Mouse (Mus musculus): ENCODE results near the gene Pdcd1. TPM values are rescaled to one million over a fixed set of nuclear protein-coding genes. Genes with fewer than 3 reads are reported as not detected.

Gene Pdcd1
- polyA plus RNA-seq, 1 experiment = not detected

GRCm38 (mm10) chr1:94081191-94081590, 28.8 kb upstream of the Pdcd1 start:
- no peaks in the 10 kb centered on the region for H3K79me2 ChIP-seq (ENCODE audit: control insufficient read depth, insufficient read depth)
- TF ChIP-seq MYOD1 (IDR thresholded peaks at IDR 0.05; ENCODE audit: control insufficient read depth in 1 of 3, insufficient read length in 2 of 3, low read depth in 2 of 3) (no peak), POLR2A (IDR thresholded peaks at IDR 0.05; ENCODE audit: insufficient read length, low read depth) (no peak), SRF (IDR thresholded peaks at IDR 0.05; ENCODE audit: control insufficient read depth, insufficient read length, low read depth) (no peak), TCF12 (IDR thresholded peaks at IDR 0.05; ENCODE audit: insufficient read depth, poor library complexity, severe bottlenecking) (no peak), TCF3 (IDR thresholded peaks at IDR 0.05; ENCODE audit: insufficient read length, low read depth) (no peak), POLR2AphosphoS2 (IDR thresholded peaks at IDR 0.05; ENCODE audit: insufficient read length, low read depth) (no peak), USF1 (IDR thresholded peaks at IDR 0.05; ENCODE audit: low read depth) (no peak), E2F4 (IDR thresholded peaks at IDR 0.05; ENCODE audit: insufficient read depth) (no peak), REST (IDR thresholded peaks at IDR 0.05; ENCODE audit: insufficient read depth, insufficient read length) (no peak), CEBPB (IDR thresholded peaks at IDR 0.05; ENCODE audit: insufficient read depth, poor library complexity, severe bottlenecking) (no peak), MAX (IDR thresholded peaks at IDR 0.05; ENCODE audit: low read depth) (no peak), MYOG (IDR thresholded peaks at IDR 0.05; ENCODE audit: control insufficient read depth in 1 of 3, insufficient read depth in 1 of 3, insufficient read length in 2 of 3, low read depth in 2 of 3) (no peak)
- no peak overlapping the region for H3K4me3 ChIP-seq
- no peak overlapping the region for H3K4me2 ChIP-seq (ENCODE audit: low read depth)
- H3ac ChIP-seq (ENCODE audit: control insufficient read depth, insufficient read length) = no peak overlapping the region
- H3K27me3 ChIP-seq (ENCODE audit: control insufficient read depth, insufficient read depth, insufficient read length) = peaks cover 26% of the 10 kb centered on the region
- H3K36me3 ChIP-seq (ENCODE audit: control insufficient read depth, insufficient read depth) = no peaks in the 10 kb centered on the region

GRCm38 (mm10) chr1:94080718-94081117, 28.4 kb upstream of the Pdcd1 start:
- no peak overlapping the region for H3ac ChIP-seq (ENCODE audit: control insufficient read depth, insufficient read length)
- no peak overlapping the region for H3K4me2 ChIP-seq (ENCODE audit: low read depth)
- H3K79me2 ChIP-seq (ENCODE audit: control insufficient read depth, insufficient read depth) = no peaks in the 10 kb centered on the region
- no peaks in the 10 kb centered on the region for H3K36me3 ChIP-seq (ENCODE audit: control insufficient read depth, insufficient read depth)
- TF ChIP-seq SRF (IDR thresholded peaks at IDR 0.05; ENCODE audit: control insufficient read depth, insufficient read length, low read depth) (no peak), MAX (IDR thresholded peaks at IDR 0.05; ENCODE audit: low read depth) (no peak), POLR2A (IDR thresholded peaks at IDR 0.05; ENCODE audit: insufficient read length, low read depth) (no peak), MYOG (IDR thresholded peaks at IDR 0.05; ENCODE audit: control insufficient read depth in 1 of 3, insufficient read depth in 1 of 3, insufficient read length in 2 of 3, low read depth in 2 of 3) (no peak), USF1 (IDR thresholded peaks at IDR 0.05; ENCODE audit: low read depth) (no peak), E2F4 (IDR thresholded peaks at IDR 0.05; ENCODE audit: insufficient read depth) (no peak), REST (IDR thresholded peaks at IDR 0.05; ENCODE audit: insufficient read depth, insufficient read length) (no peak), POLR2AphosphoS2 (IDR thresholded peaks at IDR 0.05; ENCODE audit: insufficient read length, low read depth) (no peak), CEBPB (IDR thresholded peaks at IDR 0.05; ENCODE audit: insufficient read depth, poor library complexity, severe bottlenecking) (no peak), TCF12 (IDR thresholded peaks at IDR 0.05; ENCODE audit: insufficient read depth, poor library complexity, severe bottlenecking) (no peak), MYOD1 (IDR thresholded peaks at IDR 0.05; ENCODE audit: control insufficient read depth in 1 of 3, insufficient read length in 2 of 3, low read depth in 2 of 3) (no peak), TCF3 (IDR thresholded peaks at IDR 0.05; ENCODE audit: insufficient read length, low read depth) (no peak)
- H3K4me3 ChIP-seq = no peak overlapping the region
- peaks cover 26% of the 10 kb centered on the region for H3K27me3 ChIP-seq (ENCODE audit: control insufficient read depth, insufficient read depth, insufficient read length)

- peaks cover 26% of the 10 kb centered on the region for H3K27me3 ChIP-seq (ENCODE audit: control insufficient read depth, insufficient read depth, insufficient read length)
- TF ChIP-seq MYOD1 (IDR thresholded peaks at IDR 0.05; ENCODE audit: control insufficient read depth in 1 of 3, insufficient read length in 2 of 3, low read depth in 2 of 3) (no peak), USF1 (IDR thresholded peaks at IDR 0.05; ENCODE audit: low read depth) (no peak), MAX (IDR thresholded peaks at IDR 0.05; ENCODE audit: low read depth) (no peak), TCF12 (IDR thresholded peaks at IDR 0.05; ENCODE audit: insufficient read depth, poor library complexity, severe bottlenecking) (no peak), SRF (IDR thresholded peaks at IDR 0.05; ENCODE audit: control insufficient read depth, insufficient read length, low read depth) (no peak), CEBPB (IDR thresholded peaks at IDR 0.05; ENCODE audit: insufficient read depth, poor library complexity, severe bottlenecking) (no peak), REST (IDR thresholded peaks at IDR 0.05; ENCODE audit: insufficient read depth, insufficient read length) (no peak), E2F4 (IDR thresholded peaks at IDR 0.05; ENCODE audit: insufficient read depth) (no peak), POLR2A (IDR thresholded peaks at IDR 0.05; ENCODE audit: insufficient read length, low read depth) (no peak), TCF3 (IDR thresholded peaks at IDR 0.05; ENCODE audit: insufficient read length, low read depth) (no peak), POLR2AphosphoS2 (IDR thresholded peaks at IDR 0.05; ENCODE audit: insufficient read length, low read depth) (no peak), MYOG (IDR thresholded peaks at IDR 0.05; ENCODE audit: control insufficient read depth in 1 of 3, insufficient read depth in 1 of 3, insufficient read length in 2 of 3, low read depth in 2 of 3) (no peak)
- H3K4me2 ChIP-seq (ENCODE audit: low read depth) = no peak overlapping the region
- no peak overlapping the region for H3K4me3 ChIP-seq
- no peaks in the 10 kb centered on the region for H3K36me3 ChIP-seq (ENCODE audit: control insufficient read depth, insufficient read depth)
- no peaks in the 10 kb centered on the region for H3K79me2 ChIP-seq (ENCODE audit: control insufficient read depth, insufficient read depth)
- no peak overlapping the region for H3ac ChIP-seq (ENCODE audit: control insufficient read depth, insufficient read length)
Measured at GRCm38 (mm10) chr1:94078835-94079440, 26.6 kb upstream of the Pdcd1 start.

GRCm38 (mm10) chr1:94078314-94078713, 26.0 kb upstream of the Pdcd1 start:
- H3K27me3 ChIP-seq (ENCODE audit: control insufficient read depth, insufficient read depth, insufficient read length) = peaks cover 26% of the 10 kb centered on the region
- TF ChIP-seq POLR2A (IDR thresholded peaks at IDR 0.05; ENCODE audit: insufficient read length, low read depth) (no peak), TCF3 (IDR thresholded peaks at IDR 0.05; ENCODE audit: insufficient read length, low read depth) (no peak), POLR2AphosphoS2 (IDR thresholded peaks at IDR 0.05; ENCODE audit: insufficient read length, low read depth) (no peak), REST (IDR thresholded peaks at IDR 0.05; ENCODE audit: insufficient read depth, insufficient read length) (no peak), MAX (IDR thresholded peaks at IDR 0.05; ENCODE audit: low read depth) (no peak), MYOD1 (IDR thresholded peaks at IDR 0.05; ENCODE audit: control insufficient read depth in 1 of 3, insufficient read length in 2 of 3, low read depth in 2 of 3) (no peak), USF1 (IDR thresholded peaks at IDR 0.05; ENCODE audit: low read depth) (no peak), MYOG (IDR thresholded peaks at IDR 0.05; ENCODE audit: control insufficient read depth in 1 of 3, insufficient read depth in 1 of 3, insufficient read length in 2 of 3, low read depth in 2 of 3) (no peak), TCF12 (IDR thresholded peaks at IDR 0.05; ENCODE audit: insufficient read depth, poor library complexity, severe bottlenecking) (no peak), E2F4 (IDR thresholded peaks at IDR 0.05; ENCODE audit: insufficient read depth) (no peak), SRF (IDR thresholded peaks at IDR 0.05; ENCODE audit: control insufficient read depth, insufficient read length, low read depth) (no peak), CEBPB (IDR thresholded peaks at IDR 0.05; ENCODE audit: insufficient read depth, poor library complexity, severe bottlenecking) (no peak)
- no peaks in the 10 kb centered on the region for H3K79me2 ChIP-seq (ENCODE audit: control insufficient read depth, insufficient read depth)
- no peaks in the 10 kb centered on the region for H3K36me3 ChIP-seq (ENCODE audit: control insufficient read depth, insufficient read depth)
- no peak overlapping the region for H3ac ChIP-seq (ENCODE audit: control insufficient read depth, insufficient read length)
- H3K4me2 ChIP-seq (ENCODE audit: low read depth) = no peak overlapping the region
- H3K4me3 ChIP-seq = no peak overlapping the region
